Mouse (Mus musculus) intestine, embryonic 14.5 days (tissue): ENCODE measurements around the gene Slc35e3. TPM values are rescaled to one million over a fixed set of nuclear protein-coding genes. Genes with fewer than 3 reads are reported as not detected.

ENCODE experiments used
- ATAC-seq: fragments of 200-750 bp; cut with Nextera tagmentation; replicated peaks from 2 replicates; pipeline ENCODE4 v1.8.0; 2017; ENCODE audit warnings: low read depth, moderate number of reproducible peaks, moderate TSS enrichment, moderate library complexity; ENCODE audit not compliant: low FRiP score, low TSS enrichment
- DNase-seq: peaks from one replicate; pipeline ENCODE4 v3.0.0-alpha.2; 2018; ENCODE audit warnings: low spot score
- H3K27ac ChIP-seq: fragments of 300-500 bp; sonication (generic); 2 replicates; pipeline ENCODE4 v1.5.1; 2014; ENCODE audit warnings: low read depth, mild to moderate bottlenecking, control low read depth
- H3K27me3 ChIP-seq: fragments of 300-500 bp; sonication (generic); replicated peaks from 2 replicates; pipeline ENCODE4 v1.6.1; 2014; ENCODE audit warnings: low read length, control low read depth; ENCODE audit not compliant: control insufficient read depth, insufficient read depth
- H3K36me3 ChIP-seq: fragments of 300-500 bp; sonication (generic); 2 replicates; pipeline ENCODE4 v1.6.1; 2014; ENCODE audit warnings: low read length, control low read depth; ENCODE audit not compliant: control insufficient read depth, insufficient read depth
- H3K4me1 ChIP-seq: fragments of 300-500 bp; sonication (generic); replicated peaks from 2 replicates; pipeline ENCODE4 v1.6.1; 2014; ENCODE audit warnings: low read length, control low read depth, mixed read lengths; ENCODE audit not compliant: control insufficient read depth, insufficient read depth
- H3K4me2 ChIP-seq: fragments of 300-500 bp; sonication (generic); 2 replicates; pipeline ENCODE4 v1.6.1; 2014; ENCODE audit warnings: low read length
- H3K4me3 ChIP-seq: fragments of 300-500 bp; sonication (generic); 2 replicates; pipeline ENCODE4 v1.5.1; 2014; ENCODE audit warnings: low read depth, low read length, control low read depth, mixed read lengths
- H3K9ac ChIP-seq: fragments of 300-500 bp; sonication (generic); 2 replicates; pipeline ENCODE4 v1.6.1; 2014; ENCODE audit warnings: mild to moderate bottlenecking, low read length
- H3K9me3 ChIP-seq: fragments of 300-500 bp; sonication (generic); 2 replicates; pipeline ENCODE4 v1.6.1; 2016; ENCODE audit warnings: low read length, control low read depth; ENCODE audit not compliant: control insufficient read depth
- WGBS: fragments of 180-500 bp; shearing (Covaris S2); extraction: QIAGEN DNeasy Blood & Tissue Kit; methylation state at CpG from one replicate; pipeline ENCODE4 v1.1.7; 2014; 5-methylcytosine and 5-hydroxymethylcytosine counted together
- polyA plus RNA-seq: library from polyadenylated mRNA; unstranded; fragments of >200 nt; fragmentation: Nextera tagmentation; extraction: Ambion mirVana; gene quantifications from 2 replicates; pipeline ENCODE4 v1.2.1, GENCODE M21; 2014

Gene Slc35e3
- polyA plus RNA-seq, 1 experiment from 2014 or later: 10.8 TPM

DNA sequence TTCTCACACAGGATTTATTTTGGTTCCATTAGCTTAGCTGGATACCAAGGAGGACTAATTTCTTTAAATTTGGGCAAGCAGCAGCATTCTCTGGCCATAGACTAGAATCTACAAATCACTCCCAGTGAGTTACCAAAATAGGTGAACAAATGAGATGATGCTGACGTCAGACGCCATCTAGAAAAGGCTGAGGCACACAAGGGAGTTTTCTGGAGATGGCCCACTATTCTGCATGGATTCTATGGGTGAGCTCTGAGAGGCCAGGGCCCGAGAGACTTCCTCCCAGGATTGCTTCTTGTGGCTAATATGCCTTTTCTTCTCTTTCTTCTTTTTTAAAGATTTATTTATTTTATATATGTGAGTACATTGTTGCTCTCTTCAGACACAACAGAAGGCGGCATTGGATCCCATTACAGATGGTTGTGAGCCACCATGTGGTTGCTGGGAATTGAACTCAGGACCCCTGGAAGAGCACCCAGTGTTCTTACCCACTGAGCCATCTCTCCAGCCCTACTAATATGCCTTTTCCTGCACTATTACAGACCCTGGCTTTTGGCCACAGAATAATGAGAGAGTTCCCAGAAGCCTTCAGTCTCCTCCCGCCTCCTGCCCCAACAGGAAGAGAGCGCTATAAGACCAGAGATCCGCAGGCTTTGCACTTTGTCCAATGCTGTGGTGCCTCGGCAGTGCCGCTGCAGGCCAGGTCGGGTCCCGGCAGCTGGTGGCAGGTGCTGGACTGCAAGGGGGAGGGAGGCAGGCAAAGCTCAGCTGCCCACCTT is 19.1 kb upstream of the Slc35e3 start:
- Histone ChIP-seq H3K27ac (no peak overlapping the region), H3K9ac (no peak overlapping the region), H3K4me1 (no peaks in the 10 kb centered on the region), H3K4me2 (no peak overlapping the region), H3K4me3 (no peak overlapping the region), H3K27me3 (no peaks in the 10 kb centered on the region), H3K9me3 (no peaks in the 10 kb centered on the region), H3K36me3 (peaks cover 86% of the 10 kb centered on the region)
- WGBS: 93% methylated on average over 11 of the region's 11 CpGs
- DNase-seq (no peak), ATAC-seq (no peak)

DNA sequence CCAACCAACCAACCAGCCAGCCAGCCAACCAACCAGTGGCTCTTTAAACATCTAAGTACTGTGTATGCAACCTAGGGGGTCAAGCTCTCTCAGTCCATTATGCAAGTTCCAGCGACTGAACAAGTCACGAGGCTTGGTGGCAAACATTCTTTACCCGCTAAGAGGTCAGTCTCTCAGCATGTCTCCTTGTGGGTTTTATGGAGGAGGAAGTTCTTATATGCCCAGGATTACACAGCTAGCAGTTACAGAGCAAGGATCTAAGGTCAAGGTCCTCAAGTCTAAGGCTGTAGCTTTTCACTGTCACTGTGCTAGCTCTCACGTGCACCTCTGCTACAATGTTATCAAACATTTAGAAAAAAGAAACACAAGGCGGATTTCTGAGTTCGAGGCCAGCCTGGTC is 18.4 kb upstream of the Slc35e3 start:
- DNase-seq (no peak), ATAC-seq (no peak)
- H3K9me3 ChIP-seq: no peaks in the 10 kb centered on the region
- no peaks in the 10 kb centered on the region for H3K27me3 ChIP-seq
- no peak overlapping the region for H3K4me3 ChIP-seq
- 86% methylated on average over 6 of the region's 6 CpGs for whole genome bisulfite sequencing
- peaks cover 86% of the 10 kb centered on the region for H3K36me3 ChIP-seq
- H3K4me2 ChIP-seq: no peak overlapping the region
- no peak overlapping the region for H3K9ac ChIP-seq
- no peak overlapping the region for H3K27ac ChIP-seq
- H3K4me1 ChIP-seq: no peaks in the 10 kb centered on the region

GRCm38 (mm10) chr10:117763588-117764190 is 17.5 kb upstream of the Slc35e3 start:
- DNase-seq (no peak), ATAC-seq (no peak)
- H3K4me1 ChIP-seq: no peaks in the 10 kb centered on the region
- WGBS: 97% methylated on average over 16 of the region's 16 CpGs
- no peak overlapping the region for H3K9ac ChIP-seq
- H3K4me2 ChIP-seq: no peak overlapping the region
- H3K27me3 ChIP-seq: no peaks in the 10 kb centered on the region
- no peaks in the 10 kb centered on the region for H3K9me3 ChIP-seq
- H3K4me3 ChIP-seq: no peak overlapping the region
- H3K27ac ChIP-seq: no peak overlapping the region
- H3K36me3 ChIP-seq: peaks cover 93% of the 10 kb centered on the region

DNA sequence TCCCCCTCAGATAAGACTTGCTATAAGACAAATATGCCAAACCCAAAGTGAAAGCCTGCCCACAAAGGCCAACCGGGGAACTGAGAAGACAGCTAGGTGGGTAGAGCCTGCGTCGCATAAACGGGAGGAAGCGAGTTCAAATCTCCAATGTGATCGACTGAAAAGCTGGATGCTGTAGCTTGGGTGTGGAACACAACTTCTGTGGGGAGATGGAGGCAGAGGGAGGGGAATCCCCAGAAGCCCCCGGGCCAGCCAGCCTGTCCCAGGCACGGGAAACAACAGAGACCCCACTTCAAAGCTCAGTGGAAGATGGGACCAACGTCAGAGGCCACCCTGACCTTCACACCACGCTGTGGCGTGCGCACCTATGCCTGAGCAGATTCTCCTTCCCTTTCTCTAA is 16.8 kb upstream of the Slc35e3 start:
- peaks cover 93% of the 10 kb centered on the region for H3K36me3 ChIP-seq
- H3K9me3 ChIP-seq: no peaks in the 10 kb centered on the region
- ATAC-seq (no peak), DNase-seq (no peak)
- no peaks in the 10 kb centered on the region for H3K27me3 ChIP-seq
- H3K4me2 ChIP-seq: no peak overlapping the region
- no peaks in the 10 kb centered on the region for H3K4me1 ChIP-seq
- WGBS: 95% methylated on average over 12 of the region's 12 CpGs
- H3K9ac ChIP-seq: no peak overlapping the region
- no peak overlapping the region for H3K4me3 ChIP-seq
- no peak overlapping the region for H3K27ac ChIP-seq

GRCm38 (mm10) chr10:117762281-117762830 is 16.2 kb upstream of the Slc35e3 start:
- no peaks in the 10 kb centered on the region for H3K27me3 ChIP-seq
- WGBS: 92% methylated on average over 2 of the region's 2 CpGs
- no peaks in the 10 kb centered on the region for H3K4me1 ChIP-seq
- H3K36me3 ChIP-seq: peaks cover 94% of the 10 kb centered on the region
- ATAC-seq: no peak
- H3K4me2 ChIP-seq: no peak overlapping the region
- H3K9ac ChIP-seq: no peak overlapping the region
- no peaks in the 10 kb centered on the region for H3K9me3 ChIP-seq
- H3K4me3 ChIP-seq: no peak overlapping the region
- DNase-seq: no peak
- no peak overlapping the region for H3K27ac ChIP-seq

DNA sequence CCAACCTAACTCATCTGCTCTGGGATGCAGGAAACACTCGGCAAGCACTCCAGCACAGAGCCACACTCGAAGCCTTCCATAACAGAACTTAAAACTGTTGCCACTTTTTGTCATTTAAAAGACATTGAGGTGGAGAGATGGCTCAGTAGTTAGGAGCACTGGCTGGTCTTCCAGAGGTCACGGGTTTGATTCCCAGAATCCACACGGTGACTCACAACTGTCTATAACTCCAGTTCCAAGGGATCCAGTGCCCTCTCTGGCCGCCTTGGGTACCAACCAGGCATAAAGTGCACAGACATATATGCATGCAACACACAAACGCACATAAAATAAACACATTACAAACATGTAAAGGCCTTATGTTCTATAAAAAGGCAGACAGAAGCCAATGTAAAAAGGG is 15.4 kb upstream of the Slc35e3 start:
- Histone ChIP-seq H3K36me3 (peaks cover 99% of the 10 kb centered on the region), H3K4me2 (no peak overlapping the region), H3K9ac (no peak overlapping the region), H3K27ac (no peak overlapping the region), H3K4me1 (no peaks in the 10 kb centered on the region), H3K9me3 (no peaks in the 10 kb centered on the region), H3K4me3 (no peak overlapping the region), H3K27me3 (no peaks in the 10 kb centered on the region)
- DNase-seq: no peak
- no peak for ATAC-seq
- 90% methylated on average over 6 of the region's 6 CpGs for WGBS

DNA sequence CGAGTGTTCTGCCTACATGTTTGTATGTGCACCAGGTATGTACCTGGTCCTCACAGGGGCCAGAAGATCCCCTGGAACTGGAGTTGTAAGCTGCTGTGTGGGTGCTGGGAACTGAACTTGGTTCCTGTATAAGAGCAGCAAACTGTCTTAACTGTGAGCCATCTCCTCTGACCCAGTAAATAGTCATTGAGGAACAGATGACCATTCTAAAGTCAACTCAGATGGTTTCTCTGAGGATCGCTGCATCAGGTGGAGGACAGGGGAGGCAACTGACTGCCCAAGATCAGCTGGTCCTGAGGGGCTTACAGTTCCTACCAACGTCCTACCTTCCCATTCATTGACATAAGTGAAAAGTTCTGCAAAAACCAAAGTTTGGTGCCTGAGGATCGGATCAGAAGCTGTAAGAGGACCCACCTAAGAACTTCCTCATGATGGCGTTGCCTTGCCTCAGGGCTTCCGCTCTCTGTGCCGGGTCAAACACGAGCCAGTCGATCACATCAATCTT is 14.7 kb upstream of the Slc35e3 start:
- Histone ChIP-seq H3K27ac (no peak overlapping the region), H3K9ac (no peak overlapping the region), H3K4me2 (no peak overlapping the region), H3K36me3 (peaks cover 99% of the 10 kb centered on the region), H3K27me3 (no peaks in the 10 kb centered on the region), H3K4me3 (no peak overlapping the region), H3K9me3 (no peaks in the 10 kb centered on the region), H3K4me1 (no peaks in the 10 kb centered on the region)
- DNase-seq: no peak
- no peak for ATAC-seq
- WGBS: 96% methylated on average over 9 of the region's 9 CpGs

DNA sequence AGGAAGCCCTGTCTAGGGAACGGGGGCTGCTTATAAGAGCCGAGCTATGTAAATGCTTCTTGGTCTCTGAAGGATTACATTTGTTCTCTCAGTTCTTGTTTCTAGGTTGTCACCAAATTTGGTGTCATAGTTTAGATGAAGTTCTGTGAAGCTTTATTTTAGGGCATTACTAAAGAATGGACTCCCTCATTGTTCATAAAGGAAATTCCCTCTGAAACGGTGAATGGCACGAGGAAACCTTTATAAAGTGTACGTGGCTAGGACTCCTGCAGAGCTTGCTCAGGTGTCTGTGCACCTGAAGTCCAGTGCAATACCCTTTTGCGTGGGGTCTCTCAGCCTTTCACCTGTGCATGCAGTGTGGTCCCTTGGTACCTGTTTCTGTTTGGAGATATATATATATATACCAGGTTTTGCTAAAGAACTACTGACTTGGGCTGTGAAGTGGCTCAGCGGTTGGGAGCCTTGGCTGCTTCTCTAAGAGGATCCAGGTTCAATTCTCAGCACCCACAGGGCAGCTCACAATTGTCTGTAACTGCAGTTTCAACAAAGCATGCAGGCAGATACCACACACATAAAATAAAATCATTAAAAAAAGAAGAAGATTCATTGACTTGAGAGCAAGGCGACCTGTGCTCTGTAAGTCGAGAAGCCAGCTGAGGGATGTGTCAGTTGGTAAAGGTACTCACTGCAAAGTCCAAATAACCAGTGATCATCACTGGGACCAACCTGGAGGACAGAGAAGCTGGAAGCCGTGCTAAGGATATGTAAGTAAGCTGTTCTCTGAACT is 13.9 kb upstream of the Slc35e3 start:
- Histone ChIP-seq H3K4me1 (no peaks in the 10 kb centered on the region), H3K4me2 (no peak overlapping the region), H3K36me3 (peaks cover 99% of the 10 kb centered on the region), H3K9me3 (no peaks in the 10 kb centered on the region), H3K27me3 (no peaks in the 10 kb centered on the region), H3K4me3 (no peak overlapping the region), H3K9ac (no peak overlapping the region), H3K27ac (no peak overlapping the region)
- DNase-seq (no peak), ATAC-seq (no peak)
- 93% methylated on average over 10 of the region's 10 CpGs for WGBS
